Mouse (Mus musculus) stomach, embryonic 14.5 days (tissue): ENCODE results near the gene Rmi2. TPM values are rescaled to one million over a fixed set of nuclear protein-coding genes. Genes with fewer than 3 reads are reported as not detected.

Source experiments
- ATAC-seq: fragments of 200-750 bp; cut with Nextera tagmentation; 2 replicates; pipeline ENCODE4 v1.8.0; 2017; ENCODE audit warnings: low read depth, moderate TSS enrichment; ENCODE audit not compliant: insufficient number of reproducible peaks, insufficient read depth, low FRiP score
- H3K27ac ChIP-seq: fragments of 300-500 bp; sonication (generic); 2 replicates; pipeline ENCODE4 v1.5.1; 2014; ENCODE audit warnings: mild to moderate bottlenecking, low read length, moderate library complexity, mixed read lengths
- H3K27me3 ChIP-seq: fragments of 300-500 bp; sonication (generic); 2 replicates; pipeline ENCODE4 v1.6.1; 2014; ENCODE audit warnings: low read length, control low read depth, mixed read lengths; ENCODE audit not compliant: control insufficient read depth, insufficient read depth
- H3K36me3 ChIP-seq: fragments of 300-500 bp; sonication (generic); 2 replicates; pipeline ENCODE4 v1.6.1; 2014; ENCODE audit warnings: mild to moderate bottlenecking, control low read depth, low read length, moderate library complexity, mixed read lengths; ENCODE audit not compliant: control insufficient read depth, insufficient read depth
- H3K4me1 ChIP-seq: fragments of 300-500 bp; sonication (generic); 2 replicates; pipeline ENCODE4 v1.6.1; 2014; ENCODE audit warnings: low read length, control low read depth, mixed read lengths; ENCODE audit not compliant: control insufficient read depth, insufficient read depth
- H3K4me2 ChIP-seq: fragments of 300-500 bp; sonication (generic); replicated peaks from 2 replicates; pipeline ENCODE4 v1.6.1; 2014; ENCODE audit warnings: low read depth, low read length, control low read depth
- H3K4me3 ChIP-seq: fragments of 300-500 bp; sonication (generic); 2 replicates; pipeline ENCODE4 v1.5.1; 2014; ENCODE audit warnings: low read depth, low read length, control low read depth
- H3K9ac ChIP-seq: fragments of 300-500 bp; sonication (generic); replicated peaks from 2 replicates; pipeline ENCODE4 v1.6.1; 2014; ENCODE audit warnings: low read depth, mild to moderate bottlenecking, control low read depth, low read length, moderate library complexity, mixed read lengths
- H3K9me3 ChIP-seq: fragments of 300-500 bp; sonication (generic); 2 replicates; pipeline ENCODE4 v1.6.1; 2016; ENCODE audit warnings: low read depth, low read length, control low read depth; ENCODE audit not compliant: control insufficient read depth
- WGBS: fragments of 180-500 bp; shearing (Covaris S2); extraction: QIAGEN DNeasy Blood & Tissue Kit; methylation state at CpG from one replicate; pipeline ENCODE4 v1.1.7; 2014; 5-methylcytosine and 5-hydroxymethylcytosine counted together
- polyA plus RNA-seq: library from polyadenylated mRNA; unstranded; fragments of >200 nt; fragmentation: Nextera tagmentation; extraction: Ambion mirVana; gene quantifications from 2 replicates; pipeline ENCODE4 v1.2.1, GENCODE M21; 2014

The Rmi2 gene
- polyA plus RNA-seq, 1 experiment from 2014 or later, result 5.1 TPM

GRCm38 (mm10) chr16:10836388-10836787, 1.5 kb downstream of the Rmi2 start:
- no peaks in the 10 kb centered on the region for H3K9me3 ChIP-seq
- no peak overlapping the region for H3K4me2 ChIP-seq
- no peak for ATAC-seq
- H3K9ac ChIP-seq, result no peak overlapping the region
- H3K36me3 ChIP-seq, result no peaks in the 10 kb centered on the region
- WGBS, result 92% methylated on average over 3 of the region's 3 CpGs
- peaks cover 7% of the 10 kb centered on the region for H3K4me1 ChIP-seq
- no peak overlapping the region for H3K4me3 ChIP-seq
- H3K27me3 ChIP-seq, result no peaks in the 10 kb centered on the region
- H3K27ac ChIP-seq, result no peak overlapping the region

- H3K4me2 ChIP-seq, result no peak overlapping the region
- no peak overlapping the region for H3K27ac ChIP-seq
- no peak for ATAC-seq
- WGBS, result 82% methylated on average over 3 of the region's 3 CpGs
- peaks cover 7% of the 10 kb centered on the region for H3K4me1 ChIP-seq
- H3K9ac ChIP-seq, result no peak overlapping the region
- H3K9me3 ChIP-seq, result no peaks in the 10 kb centered on the region
- no peaks in the 10 kb centered on the region for H3K27me3 ChIP-seq
- H3K4me3 ChIP-seq, result no peak overlapping the region
- no peaks in the 10 kb centered on the region for H3K36me3 ChIP-seq
Observed at GRCm38 (mm10) chr16:10837250-10837649, 2.4 kb downstream of the Rmi2 start.

DNA sequence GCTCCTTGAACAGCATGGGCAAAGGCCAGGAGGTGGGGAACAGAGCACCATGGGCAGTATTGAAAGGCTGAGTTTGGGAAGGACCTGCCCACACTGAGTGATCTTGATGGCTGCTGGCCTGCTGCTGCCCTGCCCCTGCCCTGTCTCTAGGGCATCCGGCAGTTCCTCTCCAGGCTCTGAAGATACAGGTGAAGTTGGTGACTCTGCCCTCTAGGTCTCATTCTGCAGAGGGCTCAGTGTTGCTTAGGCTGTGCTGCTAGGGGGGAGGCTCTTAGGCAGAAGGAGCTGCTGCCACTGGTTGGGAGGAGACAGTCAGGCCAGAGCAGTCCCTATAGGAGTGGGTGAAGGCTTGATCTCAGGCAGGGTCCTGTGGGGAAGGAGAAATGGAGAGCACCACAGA, 3.0 kb downstream of the Rmi2 start:
- Histone ChIP-seq H3K4me1 (peaks cover 7% of the 10 kb centered on the region), H3K36me3 (no peaks in the 10 kb centered on the region), H3K4me3 (no peak overlapping the region), H3K9ac (no peak overlapping the region; the same call in 1 of the 2 replicates), H3K27ac (no peak overlapping the region; the same call in 1 of the 2 replicates), H3K27me3 (no peaks in the 10 kb centered on the region), H3K4me2 (no peak overlapping the region), H3K9me3 (no peaks in the 10 kb centered on the region)
- 79% methylated on average over 1 of the region's 1 CpGs for WGBS
- ATAC-seq, result no peak

DNA sequence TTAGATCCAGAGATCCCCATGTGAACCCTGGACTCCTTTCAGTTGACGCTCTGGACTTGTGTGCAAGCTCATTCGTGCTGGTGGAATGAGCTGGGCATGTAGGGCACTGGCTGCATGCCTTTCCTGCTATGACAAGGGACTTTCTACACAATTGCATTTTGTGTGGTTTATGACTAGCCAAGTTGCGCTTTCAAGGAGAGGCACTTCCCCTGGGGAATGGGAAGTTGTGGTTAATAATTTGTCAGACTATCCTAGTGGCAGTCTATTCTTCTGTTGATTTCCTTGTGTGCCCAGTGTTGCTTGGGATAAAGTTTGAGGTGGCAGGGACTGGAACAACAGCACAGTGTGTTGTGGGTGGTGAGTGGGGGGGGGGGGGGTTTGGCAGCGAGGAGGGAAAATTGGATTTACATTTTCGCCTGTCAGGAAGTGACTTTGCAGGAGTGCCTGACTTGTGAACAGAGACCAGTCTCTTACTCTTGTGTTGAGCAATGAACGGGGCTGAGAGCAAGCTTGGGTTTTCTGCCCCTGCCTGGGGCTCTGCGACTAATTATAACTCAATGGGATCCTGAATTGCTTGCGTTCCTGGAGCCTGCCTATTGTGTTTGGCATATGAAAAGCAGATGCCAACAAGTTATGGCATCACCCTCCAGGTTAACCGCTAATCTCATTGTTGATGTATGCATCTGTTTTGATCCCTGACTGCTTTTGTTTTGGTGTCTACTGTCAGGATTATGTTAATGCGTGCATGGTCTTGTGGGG, 3.8 kb downstream of the Rmi2 start:
- Histone ChIP-seq H3K9me3 (no peaks in the 10 kb centered on the region), H3K4me2 (no peak overlapping the region), H3K36me3 (no peaks in the 10 kb centered on the region), H3K9ac (no peak overlapping the region), H3K4me3 (no peak overlapping the region), H3K27me3 (no peaks in the 10 kb centered on the region), H3K27ac (peak overlapping the region; percentile 49; the same call in 1 of the 2 replicates), H3K4me1 (peaks cover 12% of the 10 kb centered on the region)
- no peak for ATAC-seq
- 58% methylated on average over 10 of the region's 10 CpGs for WGBS

DNA sequence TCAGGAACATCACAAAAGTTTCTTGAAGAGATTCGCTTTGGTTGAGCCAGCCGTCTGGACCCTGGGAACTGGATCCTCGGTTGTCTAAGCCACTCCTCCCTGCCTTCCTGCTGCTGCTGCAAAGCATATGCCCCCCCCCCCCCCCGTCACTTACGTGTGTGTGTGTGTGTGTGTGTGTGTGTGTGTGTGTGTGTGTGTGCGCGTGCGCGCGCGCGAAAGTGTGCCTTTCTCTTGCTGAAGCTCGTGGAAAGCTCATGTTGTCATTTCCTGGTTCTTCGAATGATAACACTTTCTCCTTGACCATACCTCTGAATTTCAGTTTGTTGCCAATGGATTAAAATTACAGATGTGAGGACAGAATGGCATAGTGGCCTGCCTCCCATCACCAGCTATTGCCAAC, 5.2 kb downstream of the Rmi2 start:
- ATAC-seq, result no peak
- Histone ChIP-seq H3K9me3 (no peaks in the 10 kb centered on the region), H3K36me3 (no peaks in the 10 kb centered on the region), H3K4me3 (no peak overlapping the region), H3K4me1 (peaks cover 17% of the 10 kb centered on the region), H3K27me3 (no peaks in the 10 kb centered on the region), H3K4me2 (no peak overlapping the region), H3K27ac (no peak overlapping the region), H3K9ac (no peak overlapping the region)
- 83% methylated on average over 12 of the region's 14 CpGs for WGBS

DNA sequence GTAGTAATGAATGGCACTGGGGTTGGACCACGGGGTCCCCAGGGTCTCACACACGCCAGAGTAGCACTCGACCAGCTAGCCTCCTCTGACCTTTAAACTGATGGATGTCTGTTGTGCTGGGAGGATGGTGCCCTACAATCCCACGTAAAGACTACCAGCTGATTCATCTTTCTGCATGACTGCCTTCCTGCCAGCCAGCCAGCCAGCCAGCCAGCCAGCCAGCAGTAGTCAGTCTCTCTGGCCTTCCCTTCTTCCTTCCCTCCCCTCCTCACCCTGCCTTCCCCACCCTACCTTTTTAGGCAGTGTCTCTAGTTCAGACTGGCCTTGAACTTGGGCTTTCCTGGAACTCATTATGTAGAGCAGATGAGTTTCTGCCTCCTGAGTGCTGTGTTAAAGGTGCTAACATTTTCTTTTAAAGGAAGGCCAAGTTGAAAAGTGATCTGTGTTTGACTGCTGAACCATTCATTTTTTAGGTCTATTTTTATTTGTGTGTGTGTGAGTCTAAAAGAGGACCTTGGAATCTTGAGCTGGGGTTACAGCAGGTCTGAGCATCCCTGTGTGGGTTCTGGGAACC, 7.5 kb downstream of the Rmi2 start:
- 63% methylated on average over 4 of the region's 4 CpGs for WGBS
- ATAC-seq, result no peak

DNA sequence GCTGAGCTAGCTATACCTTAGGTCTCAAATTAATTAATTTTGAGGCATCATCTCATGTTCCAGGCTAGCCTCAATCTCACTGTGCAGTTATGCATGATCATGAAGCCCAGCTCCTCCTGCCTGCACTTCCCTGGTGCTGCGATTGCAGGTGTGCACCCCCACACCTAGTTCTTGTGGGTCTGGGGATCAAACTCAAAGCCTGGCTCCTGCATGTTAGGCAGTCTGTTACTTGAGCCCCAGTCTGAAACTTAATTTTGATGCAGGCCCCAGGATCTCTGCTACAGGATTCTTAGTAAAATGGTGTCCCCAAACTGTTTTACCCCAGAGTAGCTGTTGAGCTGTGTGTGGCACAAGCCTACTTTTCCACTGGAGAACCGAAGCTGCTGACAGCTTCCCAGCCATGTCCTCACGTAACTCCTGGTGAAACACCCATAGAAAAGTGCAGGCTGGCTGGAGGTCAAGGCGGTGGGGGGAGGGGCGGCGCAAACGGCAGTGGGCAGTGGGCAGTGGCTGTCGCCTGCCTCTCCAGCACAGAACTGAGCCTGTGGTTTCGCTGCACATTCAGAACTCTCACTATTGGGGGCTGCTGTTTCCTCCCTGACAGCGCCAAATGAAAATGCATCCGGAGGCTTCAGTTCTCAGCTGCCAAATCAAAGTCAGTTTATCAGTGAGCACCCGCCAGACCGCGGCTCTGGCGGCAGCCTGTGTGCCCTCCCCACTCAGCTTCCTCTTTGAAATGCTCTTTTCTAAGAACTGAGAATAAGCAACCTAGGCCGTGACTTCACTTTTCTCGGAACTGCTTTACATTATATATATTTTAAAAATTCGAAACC, 8.8 kb downstream of the Rmi2 start:
- H3K4me3 ChIP-seq, result no peak overlapping the region; the same call in 1 of the 2 replicates
- 11% methylated on average over 18 of the region's 18 CpGs for WGBS
- peaks cover 10% of the 10 kb centered on the region; the same call in 1 of the 2 replicates for H3K4me1 ChIP-seq

More for the DNA sequence above, 7.5 kb downstream of the Rmi2 start:
- peaks cover 17% of the 10 kb centered on the region for H3K4me1 ChIP-seq
- H3K36me3 ChIP-seq, result no peaks in the 10 kb centered on the region
- H3K27ac ChIP-seq, result no peak overlapping the region
- no peaks in the 10 kb centered on the region for H3K27me3 ChIP-seq
- no peak overlapping the region for H3K4me2 ChIP-seq
- H3K9ac ChIP-seq, result no peak overlapping the region
- no peak overlapping the region for H3K4me3 ChIP-seq
- H3K9me3 ChIP-seq, result no peaks in the 10 kb centered on the region

DNA sequence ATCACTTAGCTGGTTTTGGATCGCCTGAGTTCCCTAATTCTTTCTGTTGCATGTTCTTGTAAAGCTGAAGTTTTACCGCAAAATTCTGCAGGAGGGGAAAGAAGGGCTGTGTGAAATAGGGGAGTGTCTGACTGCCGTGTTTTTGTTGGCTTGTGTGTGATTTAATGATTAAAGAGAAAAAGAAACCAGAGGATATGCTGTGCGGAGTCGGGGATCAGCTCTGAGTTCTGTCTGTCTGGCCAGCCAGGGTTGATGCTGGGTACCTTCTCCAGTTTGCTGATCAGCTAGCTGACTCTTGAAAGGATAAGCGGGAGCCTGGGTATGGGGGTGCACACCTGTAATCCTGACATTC, 9.4 kb downstream of the Rmi2 start:
- no peaks in the 10 kb centered on the region for H3K36me3 ChIP-seq
- WGBS, result 41% methylated on average over 6 of the region's 6 CpGs
- peak overlapping the region; percentile 21 for H3K4me2 ChIP-seq
- ATAC-seq, result no peak
- H3K27me3 ChIP-seq, result no peaks in the 10 kb centered on the region
- no peak overlapping the region for H3K9ac ChIP-seq
- H3K4me1 ChIP-seq, result peaks cover 16% of the 10 kb centered on the region; the same call in 1 of the 2 replicates
- no peak overlapping the region; the same call in 1 of the 2 replicates for H3K27ac ChIP-seq
- no peak overlapping the region for H3K4me3 ChIP-seq
- no peaks in the 10 kb centered on the region for H3K9me3 ChIP-seq

More for the DNA sequence above, 8.8 kb downstream of the Rmi2 start:
- Histone ChIP-seq H3K36me3 (no peaks in the 10 kb centered on the region), H3K4me2 (peak overlapping the region; percentile 21), H3K27ac (no peak overlapping the region; the same call in 1 of the 2 replicates), H3K9me3 (no peaks in the 10 kb centered on the region), H3K27me3 (no peaks in the 10 kb centered on the region), H3K9ac (no peak overlapping the region)
- no peak; the same call in 1 of the 2 replicates for ATAC-seq
